Mouse (Mus musculus): ENCODE results near the gene Atp8b3.

DNA sequence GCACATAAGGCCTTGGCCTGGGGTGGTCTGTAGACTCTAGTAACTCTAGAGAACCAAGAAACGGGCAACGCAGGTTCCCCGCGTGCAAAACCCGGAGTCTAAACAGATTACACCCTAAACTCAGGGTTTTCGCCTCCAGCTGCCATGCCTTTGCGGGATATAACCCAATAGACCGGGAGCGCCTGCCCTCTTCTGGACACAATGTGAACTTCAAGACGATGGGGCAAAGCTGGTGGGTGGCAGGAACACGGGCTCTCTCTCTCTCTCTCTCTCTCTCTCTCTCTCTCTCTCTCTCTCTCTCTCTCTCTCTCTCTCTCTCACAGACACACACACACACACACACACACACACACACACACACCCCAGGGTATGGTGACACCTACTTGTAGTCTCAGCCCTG lies 32.7 kb downstream of the Atp8b3 start:
- TF ChIP-seq CTCF (IDR thresholded peaks at IDR 0.05; ENCODE audit: control insufficient read depth, insufficient read depth, insufficient read length) (peak; percentile 58), MAX (IDR thresholded peaks at IDR 0.05) (no peak), USF1 (IDR thresholded peaks at IDR 0.05; ENCODE audit: low read depth) (no peak), MYOD1 (IDR thresholded peaks at IDR 0.05; ENCODE audit: control insufficient read depth, insufficient read length, low read depth) (no peak), MYOG (IDR thresholded peaks at IDR 0.05; ENCODE audit: control insufficient read depth, extremely low read depth, insufficient read length) (no peak), CEBPB (IDR thresholded peaks at IDR 0.05; ENCODE audit: low read depth) (no peak), FOSL1 (IDR thresholded peaks at IDR 0.05; ENCODE audit: insufficient read depth, low read length, poor library complexity, severe bottlenecking) (no peak)

All from C2C12 (cell line).